Mouse (Mus musculus): ENCODE results near the gene Gm6351. TPM values are rescaled to one million over a fixed set of nuclear protein-coding genes. Genes with fewer than 3 reads are reported as not detected.
"Not testable (repeated sequence)": the region's sequence is repeated elsewhere in the genome, so short reads cannot be mapped to it uniquely, and the experiment has no call there.

The Gm6351 gene
- not detected in 2 replicates for polyA plus RNA-seq (2012; rRNA removed)

DNA sequence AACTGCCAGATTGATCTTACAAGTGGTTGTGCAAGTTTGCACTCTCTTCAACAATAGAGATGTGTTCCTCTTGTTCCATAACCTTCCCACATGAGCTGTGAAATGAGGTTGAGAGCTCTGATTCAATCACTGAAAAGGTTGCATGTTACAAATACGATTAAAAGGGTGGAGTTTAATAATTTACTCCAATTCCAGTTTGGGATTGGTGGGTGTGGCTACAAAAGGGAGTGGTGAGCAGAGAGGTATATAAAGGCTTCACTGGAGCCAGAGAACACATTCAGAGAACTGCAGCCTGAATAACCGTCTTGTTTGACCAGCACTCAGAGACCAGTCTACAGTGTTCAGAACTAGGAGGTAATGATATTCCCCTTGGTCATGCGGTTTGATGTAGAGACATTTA lies at the start of gene Gm6351:
TSS of gene Gm6351 (plus strand) at position 301 of the 400 bp plus-strand sequence.
- not testable (repeated sequence) for DNase-seq; H3K27me3 ChIP-seq (replicated peaks; ENCODE audit: control insufficient read depth, insufficient read depth, low read length); H3K4me1 ChIP-seq (ENCODE audit: control insufficient read depth, insufficient read depth, low read length); H3K4me3 ChIP-seq (ENCODE audit: insufficient read depth, low read depth, low read length); H3K36me3 ChIP-seq (ENCODE audit: control insufficient read depth, insufficient read depth, low read length); H3K27ac ChIP-seq (ENCODE audit: insufficient read depth, low read depth, low read length)
- no CpG with 5 or more reads among the region's 3 CpGs for WGBS

GRCm38 (mm10) chr5:94070445-94070844 lies 5.7 kb upstream of the Gm6351 start, which contains the start of gene BC061212:
TSS of gene BC061212 (minus strand) at chr5:94070545.
- H3K4me1 ChIP-seq (ENCODE audit: control insufficient read depth, insufficient read depth, low read length); H3K27ac ChIP-seq (ENCODE audit: insufficient read depth, low read depth, low read length); H3K27me3 ChIP-seq (replicated peaks; ENCODE audit: control insufficient read depth, insufficient read depth, low read length); DNase-seq; H3K36me3 ChIP-seq (ENCODE audit: control insufficient read depth, insufficient read depth, low read length); H3K4me3 ChIP-seq (ENCODE audit: insufficient read depth, low read depth, low read length): not testable (repeated sequence)
- no CpG with 5 or more reads among the region's 1 CpGs for WGBS

Other genes with a start within 250 kb of the Gm6351 start
- not detected in 2 replicates for gene Gm7792, start 232.6 kb upstream of the Gm6351 start, polyA plus RNA-seq (2012; rRNA removed)
- not detected in 2 replicates for gene Gm16429, start 147.3 kb upstream of the Gm6351 start, polyA plus RNA-seq (2012; rRNA removed)
- gene BC061212, start 5.8 kb upstream of the Gm6351 start, polyA plus RNA-seq (2012; rRNA removed) = not detected in 2 replicates
- not detected in 2 replicates for gene Gm3106, start 141.6 kb downstream of the Gm6351 start, polyA plus RNA-seq (2012; rRNA removed)
- not detected in 2 replicates for gene A430089I19Rik, start 230.4 kb downstream of the Gm6351 start, polyA plus RNA-seq (2012; rRNA removed)
- gene Gm6502, start 238.1 kb downstream of the Gm6351 start, polyA plus RNA-seq (2012; rRNA removed) = not detected in 2 replicates

Data from kidney, adult 2 months (tissue).